Mouse (Mus musculus) E14TG2a.4 (cell line): Measurements from ENCODE around the gene Ranbp6.

Experiments used
- CTCF ChIP-seq: conservative IDR thresholded peaks from 2 replicates; pipeline ENCODE4 v1.5.1; 2014; ENCODE audit warnings: low read length
- NANOG ChIP-seq: IDR thresholded peaks from 2 replicates; pipeline ENCODE4 v1.6.1; 2014; ENCODE audit warnings: borderline replicate concordance, low read length, mixed read lengths
- POU5F1 ChIP-seq: IDR thresholded peaks from 2 replicates; pipeline ENCODE4 v1.6.1; 2014; ENCODE audit warnings: low read length, borderline replicate concordance

- TF ChIP-seq CTCF (peak; percentile 15; the same call in 1 of the 2 replicates), NANOG (no peak), POU5F1 (no peak)
Measured at GRCm38 (mm10) chr19:29826686-29827085, 13.9 kb upstream of the Ranbp6 start.
